Mouse (Mus musculus): Measurements from ENCODE around the gene Zfp189. TPM values are rescaled to one million over a fixed set of nuclear protein-coding genes. Genes with fewer than 3 reads are reported as not detected.
A peak's percentile ranks its signal among the peaks of the same experiment; 100 is the strongest.

Gene Zfp189
- total RNA-seq, 2 experiments from 2014 or later: 13.6 to 20.3 TPM

DNA sequence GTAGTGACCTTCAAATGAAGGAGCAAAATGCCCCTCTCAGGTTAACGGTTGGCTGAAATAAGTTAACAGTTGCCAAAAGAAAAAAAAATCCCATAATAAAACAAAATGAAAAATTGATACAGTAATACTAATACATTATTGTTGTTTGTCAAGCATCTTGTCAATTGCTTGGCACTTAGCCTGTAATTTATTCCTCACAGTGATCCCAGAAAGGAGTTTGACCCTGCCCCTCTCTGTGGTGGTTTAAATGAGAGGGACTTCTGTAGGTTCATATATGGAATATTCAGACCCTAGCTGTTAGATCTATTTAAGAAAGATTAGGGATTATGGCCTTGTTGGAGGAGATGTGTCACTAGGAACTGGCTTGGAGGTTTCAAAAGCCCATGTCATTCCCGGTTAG is 25.1 kb downstream of the Zfp189 start:
- no peak overlapping the region for H3K4me3 ChIP-seq
- no peak for DNase-seq (ENCODE audit: extremely low spot score in 1 of 2, low spot score in 2 of 2)
- intact Hi-C loops (cut with DNase I): no loop called here
- no peak overlapping the region for H3K27ac ChIP-seq
- TF ChIP-seq CTCF (IDR thresholded peaks at IDR 0.05): no peak

DNA sequence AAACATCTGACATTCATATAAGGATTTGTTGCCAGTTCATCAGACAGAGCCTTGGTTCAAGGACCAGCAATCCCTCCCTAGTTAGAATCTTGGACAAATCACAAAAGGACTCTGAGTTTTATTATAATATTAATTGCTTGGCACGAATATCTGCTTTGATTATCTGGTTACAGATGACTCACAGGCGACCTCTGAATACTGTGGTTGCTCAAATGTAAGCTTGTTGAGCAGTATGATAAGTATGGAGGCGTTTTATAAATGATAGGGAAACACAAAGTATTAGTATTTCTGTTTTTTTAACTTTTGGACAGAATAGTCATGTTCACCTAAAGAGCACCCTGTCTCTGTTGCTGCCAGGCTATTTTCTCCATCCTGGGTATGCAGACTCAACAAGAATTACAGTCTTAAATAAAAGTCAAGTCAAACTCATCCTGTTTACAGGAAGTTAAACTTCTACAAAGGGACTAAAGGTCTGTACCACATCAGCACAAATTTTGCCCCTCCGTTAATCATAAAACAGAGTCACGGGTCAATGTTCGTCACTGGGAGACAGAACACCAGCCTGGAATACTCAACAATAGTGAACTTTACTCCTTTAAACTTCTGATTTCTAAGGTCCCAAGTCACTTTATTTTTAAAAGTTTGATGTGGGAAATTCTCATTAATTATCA is 26.0 kb downstream of the Zfp189 start:
- intact Hi-C loops (cut with DNase I): no loop called here
- no peak for TF ChIP-seq CTCF (IDR thresholded peaks at IDR 0.05)
- Histone ChIP-seq H3K4me3 (no peak overlapping the region), H3K27ac (no peak overlapping the region)
- no peak for DNase-seq (ENCODE audit: extremely low spot score in 1 of 2, low spot score in 2 of 2)

DNA sequence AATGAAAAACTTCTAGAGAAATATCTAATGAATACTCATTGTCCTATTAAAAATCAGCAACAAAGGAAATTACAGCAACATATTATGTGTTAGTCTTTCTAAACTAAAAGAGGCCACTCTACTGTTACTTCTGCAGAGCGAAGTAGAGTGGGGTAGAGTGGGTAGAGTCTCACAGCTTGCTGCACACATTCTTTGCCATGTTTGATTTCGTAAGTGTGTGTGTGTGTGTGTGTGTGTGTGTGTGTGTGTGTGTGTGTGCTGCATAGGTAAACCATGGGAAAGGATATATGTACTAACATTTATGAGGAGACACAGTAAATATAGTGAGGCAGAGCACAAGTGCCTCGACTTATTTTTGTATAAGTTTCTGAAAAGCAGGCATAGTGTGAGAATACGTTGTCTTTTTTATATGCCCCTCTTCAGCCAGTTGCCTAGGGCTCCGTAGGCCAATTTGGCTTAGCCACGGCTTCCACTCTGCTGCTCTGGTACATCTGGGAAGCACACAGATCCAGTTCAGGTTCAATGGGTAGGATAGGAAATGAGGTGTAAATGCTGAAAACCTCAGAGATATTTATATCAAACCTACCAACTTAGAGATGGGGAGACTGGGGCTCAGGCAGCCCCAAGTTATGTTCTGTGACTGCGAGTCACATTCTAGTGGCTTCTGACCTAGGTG is 26.7 kb downstream of the Zfp189 start:
- DNase-seq (ENCODE audit: extremely low spot score in 1 of 2, low spot score in 2 of 2): no peak
- intact Hi-C loops (cut with DNase I): no loop called here
- Histone ChIP-seq H3K4me3 (no peak overlapping the region), H3K27ac (no peak overlapping the region)
- no peak for TF ChIP-seq CTCF (IDR thresholded peaks at IDR 0.05)

DNA sequence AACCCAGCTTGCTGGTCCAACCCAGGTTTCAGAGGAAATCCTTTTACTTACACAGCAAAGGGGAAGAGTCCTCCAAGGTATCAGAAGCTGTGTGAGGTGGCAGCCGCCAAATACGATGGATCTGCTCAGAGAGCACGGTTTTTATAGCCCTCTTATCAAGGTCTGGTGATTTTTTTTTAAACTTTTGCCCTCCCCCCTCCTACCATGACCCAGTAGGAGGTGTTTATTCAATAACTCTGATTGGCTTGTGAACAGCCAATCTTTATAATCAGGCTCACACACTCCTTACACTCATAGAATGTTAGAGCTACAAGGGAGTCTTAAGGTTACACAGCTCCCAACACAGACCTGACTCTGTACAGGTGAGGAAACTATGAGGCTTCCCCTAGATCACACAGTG is 28.4 kb downstream of the Zfp189 start, which contains the start of gene Aldob:
Gene Aldob, minus strand, starts transcription at position 164 of the 400 bp plus-strand sequence.
- no peak for TF ChIP-seq CTCF (IDR thresholded peaks at IDR 0.05)
- Histone ChIP-seq H3K27ac (no peak within 1 kb of the TSS), H3K4me3 (no peak within 1 kb of the TSS)
- no peak for DNase-seq (ENCODE audit: extremely low spot score in 1 of 2, low spot score in 2 of 2)
- intact Hi-C loops (cut with DNase I): no loop called here

DNA sequence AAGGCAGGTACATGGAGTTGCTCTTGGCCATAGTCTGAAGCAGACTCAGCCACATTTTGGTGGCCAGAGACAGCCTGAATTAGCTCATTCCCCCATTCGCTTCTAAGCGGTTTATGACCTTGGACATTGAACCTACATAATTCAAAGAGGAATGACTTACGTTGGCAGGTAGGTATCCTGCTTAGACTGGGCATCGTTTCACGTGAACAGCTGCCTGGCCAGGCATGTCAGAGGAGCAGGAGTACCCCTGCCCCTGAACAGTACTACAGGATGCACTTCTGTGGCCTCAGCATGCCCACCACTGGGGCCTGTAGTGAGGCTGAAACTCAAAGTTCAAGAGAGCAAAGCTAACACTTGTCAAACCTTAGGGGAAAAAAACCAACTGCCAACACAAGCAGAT is 32.4 kb downstream of the Zfp189 start:
- intact Hi-C loops (cut with DNase I): no loop called here
- no peak for DNase-seq (ENCODE audit: extremely low spot score in 1 of 2, low spot score in 2 of 2)
- Histone ChIP-seq H3K27ac (no peak overlapping the region), H3K4me3 (no peak overlapping the region)
- TF ChIP-seq CTCF (IDR thresholded peaks at IDR 0.05): no peak

DNA sequence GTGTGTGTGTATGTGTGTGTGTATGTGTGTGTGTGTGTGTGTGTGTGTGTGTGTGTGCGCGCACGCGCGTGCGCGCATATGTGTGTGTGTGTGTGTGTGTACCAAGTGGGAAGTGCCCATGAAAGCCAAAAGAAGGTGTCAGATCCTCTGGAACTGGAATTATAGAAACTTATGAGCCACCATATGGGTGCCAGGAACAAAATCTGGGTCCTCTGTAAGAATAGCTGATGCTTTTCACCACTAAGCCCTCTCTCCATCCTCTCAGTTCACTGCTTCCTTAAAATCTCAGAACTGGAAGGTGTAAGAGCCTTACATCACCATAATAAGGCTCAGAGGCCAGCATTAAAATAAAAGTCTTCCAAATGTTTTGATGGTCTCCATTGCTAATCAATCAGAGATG is 36.4 kb downstream of the Zfp189 start:
- no peak overlapping the region for H3K27ac ChIP-seq
- H3K4me3 ChIP-seq: no peak overlapping the region
- DNase-seq (ENCODE audit: extremely low spot score in 1 of 2, low spot score in 2 of 2): no peak
- intact Hi-C loops (cut with DNase I): no loop called here
- TF ChIP-seq CTCF (IDR thresholded peaks at IDR 0.05): no peak

DNA sequence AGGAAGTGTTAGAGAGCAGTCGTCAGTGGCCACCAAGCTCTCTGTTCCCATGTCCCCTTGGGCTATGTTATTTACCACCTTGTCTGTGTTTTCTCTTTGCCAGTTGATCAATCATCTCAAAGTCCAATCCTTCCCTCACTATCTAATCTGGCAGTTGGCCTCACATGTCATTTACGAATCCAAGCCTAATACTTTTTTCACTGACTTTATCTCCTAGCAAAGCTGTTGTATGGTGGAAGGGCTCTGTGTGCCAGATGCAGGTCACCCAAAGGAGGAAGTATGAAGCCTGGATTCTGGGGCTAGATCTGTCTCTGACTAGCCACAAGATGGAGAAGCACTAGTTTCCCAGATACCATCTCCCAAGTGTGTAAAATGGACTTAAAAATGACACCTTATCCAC is 37.2 kb downstream of the Zfp189 start:
- no peak for TF ChIP-seq CTCF (IDR thresholded peaks at IDR 0.05)
- DNase-seq (ENCODE audit: extremely low spot score in 1 of 2, low spot score in 2 of 2): no peak
- intact Hi-C loops (cut with DNase I): no loop called here
- Histone ChIP-seq H3K27ac (no peak overlapping the region), H3K4me3 (no peak overlapping the region)

DNA sequence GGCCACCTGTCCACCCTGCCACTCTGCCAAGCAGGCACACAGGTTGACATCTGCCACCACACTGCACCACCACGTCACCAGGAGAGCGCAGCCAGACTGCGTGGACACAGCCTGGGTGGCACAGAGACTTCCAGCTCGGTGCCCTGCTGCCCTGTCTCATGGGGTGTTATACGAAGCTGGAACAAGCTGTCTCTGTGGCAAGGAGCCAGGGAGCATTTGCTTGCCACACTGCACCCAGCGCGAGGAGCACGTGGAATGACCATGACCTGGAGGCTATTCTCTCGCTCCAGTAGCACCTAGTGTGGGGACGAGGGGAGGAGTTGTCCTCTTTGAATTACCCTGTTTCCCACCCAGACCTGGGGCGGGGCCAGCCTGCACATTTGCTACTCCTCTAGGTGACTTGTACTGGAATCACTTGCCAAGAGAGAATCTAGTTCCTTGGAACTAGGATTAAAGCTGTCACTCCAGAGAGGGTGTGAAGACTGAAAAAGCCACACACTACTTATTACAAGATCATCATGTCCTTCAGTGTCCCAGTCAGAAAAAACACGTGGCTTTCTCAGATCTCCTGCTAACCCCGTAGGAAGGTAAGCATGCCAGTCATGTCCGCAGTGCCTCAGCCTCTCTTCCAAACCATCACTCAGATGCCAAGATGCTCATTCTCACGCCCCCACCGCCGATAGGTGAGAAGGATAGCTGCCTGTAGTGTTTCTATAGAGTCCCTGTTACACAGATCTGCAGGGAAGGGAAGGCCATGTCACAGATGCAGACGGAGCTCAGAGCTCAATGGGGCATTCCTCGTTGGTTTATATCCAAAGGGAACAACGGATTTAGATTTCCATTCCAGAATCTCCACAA is 39.2 kb downstream of the Zfp189 start:
- TF ChIP-seq CTCF (IDR thresholded peaks at IDR 0.05): no peak
- H3K27ac ChIP-seq: no peak overlapping the region
- intact Hi-C loops (cut with DNase I): no loop called here
- no peak overlapping the region for H3K4me3 ChIP-seq
- peak in 1 of 2 experiments; percentile 24 for DNase-seq (ENCODE audit: extremely low spot score in 1 of 2, low spot score in 2 of 2)

DNA sequence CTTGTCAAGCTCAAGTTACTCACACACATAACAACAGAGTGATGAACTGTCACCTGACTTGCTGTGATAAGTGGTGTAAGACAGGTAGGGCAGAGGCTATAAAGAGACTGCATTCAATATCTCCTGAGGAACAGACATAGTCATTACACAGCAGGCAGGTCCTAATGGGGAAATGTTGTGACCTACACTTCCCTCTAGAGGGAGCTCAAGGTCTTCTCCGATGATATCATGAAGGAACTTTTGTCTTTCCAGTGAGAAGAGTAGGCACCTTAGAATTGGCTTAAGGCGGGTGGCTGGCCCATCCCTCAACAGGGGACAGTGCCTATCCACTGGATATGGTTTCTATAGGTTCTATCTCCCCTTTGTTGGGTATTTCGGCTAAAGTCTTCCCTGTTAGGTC is 46.6 kb downstream of the Zfp189 start:
- Histone ChIP-seq H3K4me3 (no peak overlapping the region), H3K27ac (no peak overlapping the region)
- peak; percentile 56 to 71 for DNase-seq (ENCODE audit: extremely low spot score in 1 of 2, low spot score in 2 of 2)
- intact Hi-C loops (cut with DNase I): loop anchor here (1.0 kb wide), 1 partner anchor 60 kb away; no protein-coding TSS in a partner anchor
- peak; percentile 92 for TF ChIP-seq CTCF (IDR thresholded peaks at IDR 0.05)

DNA sequence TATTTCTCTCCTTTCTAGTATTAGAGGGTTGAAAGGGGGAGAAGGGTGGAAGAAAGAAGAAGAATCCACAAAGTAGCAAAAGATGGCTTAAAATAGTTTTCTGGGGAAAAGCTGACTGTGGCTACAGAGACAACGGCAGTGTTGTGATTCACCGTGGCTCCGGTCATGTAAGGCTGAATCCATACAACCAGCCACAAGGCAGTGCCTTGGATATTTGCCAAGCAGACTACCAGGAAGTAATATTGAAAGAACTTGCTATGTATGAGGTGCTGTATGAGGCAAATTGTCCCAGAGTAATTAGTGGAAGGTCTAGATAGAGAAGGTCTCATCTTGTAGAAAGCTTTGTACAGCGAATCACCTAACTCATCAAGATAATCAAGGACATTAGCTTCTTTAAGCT is 51.2 kb downstream of the Zfp189 start:
- H3K4me3 ChIP-seq: no peak overlapping the region
- no peak for DNase-seq (ENCODE audit: extremely low spot score in 1 of 2, low spot score in 2 of 2)
- no peak overlapping the region for H3K27ac ChIP-seq
- intact Hi-C loops (cut with DNase I): no loop called here
- TF ChIP-seq CTCF (IDR thresholded peaks at IDR 0.05): no peak

Other genes starting within 250 kb of the Zfp189 start
- gene Acnat2, start 113.0 kb upstream of the Zfp189 start, total RNA-seq (2021): not detected
- gene Acnat1, start 47.3 kb upstream of the Zfp189 start, total RNA-seq (2021): not detected
- under 1 TPM in 1 of 2 experiments, not detected in 1; 0.47 TPM for gene Baat, start 14.6 kb upstream of the Zfp189 start, total RNA-seq (2021)
- 10 to 100 TPM; 29.0 to 29.5 TPM for gene Mrpl50, start 83 bp upstream of the Zfp189 start, total RNA-seq (2021)
- 1 to 10 TPM; 1.9 to 2.2 TPM for gene Aldob, start 28.4 kb downstream of the Zfp189 start, total RNA-seq (2021)
- 10 to 100 TPM; 69.1 to 70.8 TPM for gene Tmem246, start 76.7 kb downstream of the Zfp189 start, total RNA-seq (2021)
- gene Rnf20, start 110.8 kb downstream of the Zfp189 start, total RNA-seq (2021): 10 to 100 TPM; 75.1 to 76.9 TPM
- under 1 TPM; 0.54 to 0.77 TPM for gene Ppp3r2, start 160.8 kb downstream of the Zfp189 start, total RNA-seq (2021)

Data from left cerebral cortex, adult 2 months (tissue).